Mouse (Mus musculus): ENCODE measurements at regions not wholly inside any gene's neighbourhood (a gene's known extent, or its start where the extent isn't known, plus 50 kb on each side); places are given as distances from the start of the nearest gene placed in this dataset.

DNA sequence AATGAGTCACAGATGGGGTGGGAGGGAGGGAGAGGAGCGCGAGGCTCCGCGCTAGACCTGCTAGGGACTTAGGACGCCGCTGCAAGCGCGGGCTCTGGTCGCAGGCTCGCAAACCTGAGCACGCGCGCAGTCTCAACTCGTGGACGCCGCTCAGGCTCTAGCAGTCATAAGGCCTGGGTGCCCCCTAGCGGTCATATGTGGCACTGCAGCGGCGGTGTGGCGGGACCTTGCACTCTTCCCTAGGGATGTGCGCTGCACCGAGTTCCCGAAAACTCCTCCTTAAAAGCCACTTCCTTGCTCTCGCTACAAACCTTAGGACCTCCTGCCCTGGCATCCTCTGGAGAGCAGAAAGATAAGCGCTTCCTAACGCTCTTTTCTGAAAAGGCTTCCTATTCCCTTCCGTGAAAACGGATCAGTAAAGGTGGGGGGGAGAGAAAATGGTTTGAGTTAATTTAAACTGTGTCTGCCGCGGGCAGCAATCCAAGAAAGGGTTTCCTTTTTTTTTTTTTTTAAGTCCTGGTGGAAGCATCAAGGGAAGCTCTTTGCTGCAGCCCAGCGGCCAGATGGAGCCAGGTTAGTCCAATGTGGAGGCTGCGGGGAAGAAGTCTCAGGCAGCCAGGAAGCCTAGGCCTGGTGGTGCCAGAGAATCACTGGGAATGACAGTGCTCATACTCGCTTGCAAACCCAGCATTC, 50.7 kb upstream of the Kdm8 start:
- H3K9ac ChIP-seq (ENCODE audit: low read length), result no peak overlapping the region

More for the DNA sequence above, 50.7 kb upstream of the Kdm8 start:
- no peak overlapping the region for H3K27ac ChIP-seq (replicated peaks)
- H3K4me2 ChIP-seq (replicated peaks; ENCODE audit: low read depth), result peak overlapping the region; percentile 64
- no peaks in the 10 kb centered on the region for H3K9me3 ChIP-seq (ENCODE audit: control insufficient read depth, low read length)
- H3K4me3 ChIP-seq (ENCODE audit: low read depth, low read length), result peak overlapping the region; percentile 33
- ATAC-seq (ENCODE audit: low FRiP score, low TSS enrichment) (peak; percentile 83), DNase-seq (ENCODE audit: low spot score) (peak; percentile 93)
- H3K36me3 ChIP-seq (ENCODE audit: control insufficient read depth, insufficient read depth, low read length), result no peaks in the 10 kb centered on the region
- H3K4me1 ChIP-seq (replicated peaks; ENCODE audit: control insufficient read depth, insufficient read depth), result no peaks in the 10 kb centered on the region
- H3K27me3 ChIP-seq (ENCODE audit: control insufficient read depth, insufficient read depth, low read length), result no peaks in the 10 kb centered on the region
- TF ChIP-seq EP300 (optimal IDR thresholded peaks at IDR 0.05) (no peak), CTCF (IDR thresholded peaks at IDR 0.05; ENCODE audit: low read depth) (peak; percentile 94)
- under 1% methylated on average over 33 of the region's 33 CpGs for WGBS
